Mouse (Mus musculus) CH12.LX (cell line): ENCODE measurements around the gene Ccdc188.

Experiments
- HCFC1 ChIP-seq: IDR thresholded peaks from 2 replicates; pipeline ENCODE4 v1.6.1; 2012; ENCODE audit warnings: low read depth, mild to moderate bottlenecking, inconsistent platforms, low read length, improper control_type of control experiment
- MAFK ChIP-seq: IDR thresholded peaks from 2 replicates; pipeline ENCODE4 v1.6.1; 2011; ENCODE audit warnings: low read length, improper control_type of control experiment; ENCODE audit not compliant: insufficient replicate concordance
- MEF2A ChIP-seq: IDR thresholded peaks from 2 replicates; pipeline ENCODE4 v1.6.1; 2014; ENCODE audit warnings: low read depth, mild to moderate bottlenecking, inconsistent platforms, low read length, improper control_type of control experiment, borderline replicate concordance

DNA sequence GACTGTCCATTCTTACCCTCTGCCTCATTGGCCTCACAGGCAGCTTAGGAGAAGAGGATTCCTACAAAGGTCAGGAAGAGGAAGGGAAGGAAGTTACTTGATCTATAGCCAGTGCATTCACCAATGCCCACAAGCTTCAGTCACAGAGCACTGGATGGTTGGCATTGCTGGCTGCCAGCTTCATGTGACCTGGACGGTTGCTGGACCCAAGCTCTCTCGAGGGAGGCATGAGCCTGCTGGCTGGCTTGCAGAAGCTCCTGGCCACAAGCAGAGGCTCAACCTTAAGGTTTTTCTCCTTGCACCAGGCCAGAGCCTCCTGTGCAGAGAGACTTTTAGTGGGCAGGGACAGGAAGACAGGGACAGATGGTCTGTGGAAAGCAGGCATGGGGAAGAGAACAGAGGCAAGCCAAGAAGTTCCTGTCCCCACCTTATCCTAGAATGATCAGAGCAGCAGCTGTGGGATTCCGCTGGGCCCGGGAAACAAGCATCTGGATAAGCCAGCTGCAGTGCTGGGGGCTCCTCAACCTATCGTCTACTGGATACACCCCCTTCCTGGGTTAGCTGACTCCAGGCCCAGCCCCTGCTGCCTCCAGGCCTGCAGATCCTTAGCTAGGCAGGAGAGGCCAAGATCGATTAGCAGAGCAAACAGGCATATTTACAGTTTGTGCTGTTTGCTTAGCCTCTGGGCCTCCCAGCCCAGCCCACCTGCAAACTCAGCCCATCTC lies 41.7 kb upstream of the Ccdc188 start:
- TF ChIP-seq MEF2A, result no peak
- TF ChIP-seq MAFK, result no peak
- TF ChIP-seq HCFC1, result no peak
